Mouse (Mus musculus): ENCODE results near the gene Shroom3. TPM values are rescaled to one million over a fixed set of nuclear protein-coding genes. Genes with fewer than 3 reads are reported as not detected.

Shroom3 gene
- total RNA-seq (2015; ENCODE audit: low replicate concordance) (0.96 TPM in 1 of 2 replicates, not detected in the other), total RNA-seq (2017; ENCODE audit: low replicate concordance) (not detected in 2 replicates)

- no peak for ATAC-seq (replicated peaks; ENCODE audit: low FRiP score, poor library complexity, severe bottlenecking)
These were observed at the start of gene Shroom3 for GRCm38 (mm10) chr5:92683351-92683807. Gene Shroom3 (plus strand): TSS chr5:92683435.

- no peak for ATAC-seq (replicated peaks; ENCODE audit: low FRiP score, poor library complexity, severe bottlenecking)
These were observed 49.7 kb upstream of the Shroom3 start for GRCm38 (mm10) chr5:92633526-92633925.

- ATAC-seq (replicated peaks; ENCODE audit: low FRiP score, poor library complexity, severe bottlenecking): no peak
These were observed 48.3 kb upstream of the Shroom3 start for GRCm38 (mm10) chr5:92634916-92635315.

GRCm38 (mm10) chr5:92635891-92636290 is 47.3 kb upstream of the Shroom3 start:
- ATAC-seq (replicated peaks; ENCODE audit: low FRiP score, poor library complexity, severe bottlenecking): no peak

- ATAC-seq (replicated peaks; ENCODE audit: low FRiP score, poor library complexity, severe bottlenecking): no peak
These were observed 42.4 kb upstream of the Shroom3 start for GRCm38 (mm10) chr5:92640861-92641260.

- no peak for ATAC-seq (replicated peaks; ENCODE audit: low FRiP score, poor library complexity, severe bottlenecking)
These were observed 27.0 kb upstream of the Shroom3 start for GRCm38 (mm10) chr5:92656256-92656655.

- no peak for ATAC-seq (replicated peaks; ENCODE audit: low FRiP score, poor library complexity, severe bottlenecking)
These were observed 18.9 kb upstream of the Shroom3 start for GRCm38 (mm10) chr5:92664321-92664720.

GRCm38 (mm10) chr5:92666860-92667259 is 16.4 kb upstream of the Shroom3 start:
- no peak for ATAC-seq (replicated peaks; ENCODE audit: low FRiP score, poor library complexity, severe bottlenecking)

GRCm38 (mm10) chr5:92674859-92675573 is 8.2 kb upstream of the Shroom3 start, which contains the start of gene Ccdc158:
Gene Ccdc158 (minus strand): TSS chr5:92675271.
- ATAC-seq (replicated peaks; ENCODE audit: low FRiP score, poor library complexity, severe bottlenecking): peak; percentile 64

GRCm38 (mm10) chr5:92675574-92675920 is 7.7 kb upstream of the Shroom3 start:
- ATAC-seq (replicated peaks; ENCODE audit: low FRiP score, poor library complexity, severe bottlenecking): no peak

GRCm38 (mm10) chr5:92679441-92679840 is 3.8 kb upstream of the Shroom3 start:
- no peak for ATAC-seq (replicated peaks; ENCODE audit: low FRiP score, poor library complexity, severe bottlenecking)

- no peak for ATAC-seq (replicated peaks; ENCODE audit: low FRiP score, poor library complexity, severe bottlenecking)
These were observed 1.4 kb upstream of the Shroom3 start for GRCm38 (mm10) chr5:92681861-92682260.

GRCm38 (mm10) chr5:92682621-92683348 is 450 bp upstream of the Shroom3 start:
- no peak for ATAC-seq (replicated peaks; ENCODE audit: low FRiP score, poor library complexity, severe bottlenecking)

GRCm38 (mm10) chr5:92683871-92684475 is 738 bp downstream of the Shroom3 start:
- ATAC-seq (replicated peaks; ENCODE audit: low FRiP score, poor library complexity, severe bottlenecking): no peak

- no peak for ATAC-seq (replicated peaks; ENCODE audit: low FRiP score, poor library complexity, severe bottlenecking)
These were observed 1.7 kb downstream of the Shroom3 start for GRCm38 (mm10) chr5:92684715-92685460.

GRCm38 (mm10) chr5:92688124-92688523 is 4.9 kb downstream of the Shroom3 start:
- no peak for ATAC-seq (replicated peaks; ENCODE audit: low FRiP score, poor library complexity, severe bottlenecking)

GRCm38 (mm10) chr5:92688569-92688968 is 5.3 kb downstream of the Shroom3 start:
- ATAC-seq (replicated peaks; ENCODE audit: low FRiP score, poor library complexity, severe bottlenecking): no peak

GRCm38 (mm10) chr5:92692206-92693007 is 9.2 kb downstream of the Shroom3 start:
- ATAC-seq (replicated peaks; ENCODE audit: low FRiP score, poor library complexity, severe bottlenecking): no peak

- no peak for ATAC-seq (replicated peaks; ENCODE audit: low FRiP score, poor library complexity, severe bottlenecking)
These were observed 10.5 kb downstream of the Shroom3 start for GRCm38 (mm10) chr5:92693744-92694143.
